Mouse (Mus musculus) midbrain, embryonic 16.5 days (tissue): ENCODE data around the gene Il1rn. TPM values are rescaled to one million over a fixed set of nuclear protein-coding genes. Genes with fewer than 3 reads are reported as not detected.

Experiments
- ATAC-seq: fragments of 200-750 bp; cut with Nextera tagmentation; 2 replicates; pipeline ENCODE4 v1.8.0; 2017; ENCODE audit warnings: moderate TSS enrichment
- H3K27ac ChIP-seq: fragments of 300-500 bp; sonication (generic); 2 replicates; pipeline ENCODE4 v1.5.1; 2014; ENCODE audit warnings: mild to moderate bottlenecking, low read length, mixed read lengths
- H3K27me3 ChIP-seq: fragments of 300-500 bp; sonication (generic); 2 replicates; pipeline ENCODE4 v1.6.1; 2014; ENCODE audit warnings: low read depth, low read length, mixed read lengths; ENCODE audit not compliant: control insufficient read depth, insufficient read depth
- H3K36me3 ChIP-seq: fragments of 300-500 bp; sonication (generic); 2 replicates; pipeline ENCODE4 v1.6.1; 2014; ENCODE audit warnings: mild to moderate bottlenecking, low read length, moderate library complexity, mixed read lengths; ENCODE audit not compliant: control insufficient read depth, insufficient read depth
- H3K4me1 ChIP-seq: fragments of 300-500 bp; sonication (generic); 2 replicates; pipeline ENCODE4 v1.6.1; 2014; ENCODE audit warnings: mild to moderate bottlenecking, low read length, mixed read lengths; ENCODE audit not compliant: control insufficient read depth, insufficient read depth
- H3K4me2 ChIP-seq: fragments of 300-500 bp; sonication (generic); 2 replicates; pipeline ENCODE4 v1.6.1; 2014; ENCODE audit warnings: mild to moderate bottlenecking, low read length, mixed read lengths
- H3K4me3 ChIP-seq: fragments of 300-500 bp; sonication (generic); 2 replicates; pipeline ENCODE4 v1.5.1; 2014; ENCODE audit warnings: low read depth, mild to moderate bottlenecking, low read length, moderate library complexity, mixed read lengths
- H3K9ac ChIP-seq: fragments of 300-500 bp; sonication (generic); 2 replicates; pipeline ENCODE4 v1.6.1; 2014; ENCODE audit warnings: low read depth, low read length, mixed read lengths
- H3K9me3 ChIP-seq: fragments of 300-500 bp; sonication (generic); replicated peaks from 2 replicates; pipeline ENCODE4 v1.6.1; 2014; ENCODE audit warnings: mild to moderate bottlenecking, low read length, mixed read lengths; ENCODE audit not compliant: control insufficient read depth, poor library complexity, severe bottlenecking
- WGBS: fragments of 180-500 bp; shearing (Covaris S2); extraction: QIAGEN DNeasy Blood & Tissue Kit; methylation state at CpG from one replicate; pipeline ENCODE4 v1.1.7; 2014; 5-methylcytosine and 5-hydroxymethylcytosine counted together
- polyA plus RNA-seq: library from polyadenylated mRNA; unstranded; fragments of >200 nt; fragmentation: Nextera tagmentation; extraction: Ambion mirVana; gene quantifications from 2 replicates; pipeline ENCODE4 v1.2.1, GENCODE M21; 2015

Il1rn gene
- polyA plus RNA-seq, 1 experiment from 2014 or later = not detected

GRCm38 (mm10) chr2:24386964-24387320, 50.3 kb downstream of the Il1rn start:
- Histone ChIP-seq H3K36me3 (no peaks in the 10 kb centered on the region), H3K9ac (no peak overlapping the region), H3K27me3 (no peaks in the 10 kb centered on the region), H3K9me3 (no peaks in the 10 kb centered on the region), H3K4me1 (no peaks in the 10 kb centered on the region), H3K27ac (no peak overlapping the region), H3K4me3 (no peak overlapping the region), H3K4me2 (no peak overlapping the region)
- no peak for ATAC-seq
- WGBS = 78% methylated on average over 2 of the region's 2 CpGs

GRCm38 (mm10) chr2:24387361-24388283, 51.0 kb downstream of the Il1rn start:
- ATAC-seq = no peak
- Histone ChIP-seq H3K4me3 (no peak overlapping the region), H3K4me2 (no peak overlapping the region), H3K9me3 (no peaks in the 10 kb centered on the region), H3K36me3 (no peaks in the 10 kb centered on the region), H3K27ac (no peak overlapping the region), H3K27me3 (no peaks in the 10 kb centered on the region), H3K9ac (no peak overlapping the region), H3K4me1 (no peaks in the 10 kb centered on the region)
- 92% methylated on average over 4 of the region's 4 CpGs for WGBS

- Histone ChIP-seq H3K9me3 (no peaks in the 10 kb centered on the region), H3K36me3 (no peaks in the 10 kb centered on the region), H3K4me2 (no peak overlapping the region), H3K27me3 (no peaks in the 10 kb centered on the region), H3K9ac (no peak overlapping the region), H3K4me3 (no peak overlapping the region), H3K4me1 (no peaks in the 10 kb centered on the region), H3K27ac (no peak overlapping the region)
- WGBS = 88% methylated on average over 2 of the region's 2 CpGs
- ATAC-seq = no peak
Measured at GRCm38 (mm10) chr2:24393251-24393650, 56.6 kb downstream of the Il1rn start.

- no peaks in the 10 kb centered on the region for H3K36me3 ChIP-seq
- no peak for ATAC-seq
- 30% methylated on average over 2 of the region's 2 CpGs for WGBS
Measured at GRCm38 (mm10) chr2:24397115-24397514, 60.5 kb downstream of the Il1rn start.

GRCm38 (mm10) chr2:24400711-24401110, 64.1 kb downstream of the Il1rn start:
- no peak for ATAC-seq
- Histone ChIP-seq H3K9ac (no peak overlapping the region), H3K4me3 (no peak overlapping the region), H3K4me1 (peaks cover 5% of the 10 kb centered on the region), H3K27ac (no peak overlapping the region), H3K9me3 (no peaks in the 10 kb centered on the region), H3K4me2 (no peak overlapping the region), H3K27me3 (no peaks in the 10 kb centered on the region; the same call in 1 of the 2 replicates), H3K36me3 (no peaks in the 10 kb centered on the region)
- WGBS = 83% methylated on average over 3 of the region's 3 CpGs

More at GRCm38 (mm10) chr2:24397115-24397514, 60.5 kb downstream of the Il1rn start:
- Histone ChIP-seq H3K9ac (no peak overlapping the region), H3K4me3 (no peak overlapping the region), H3K4me1 (no peaks in the 10 kb centered on the region), H3K27me3 (no peaks in the 10 kb centered on the region), H3K27ac (no peak overlapping the region), H3K9me3 (no peaks in the 10 kb centered on the region), H3K4me2 (no peak overlapping the region)

Other genes starting within 250 kb of the Il1rn start
- not detected in 2 replicates for gene Tbpl2, start 240.3 kb upstream of the Il1rn start, polyA plus RNA-seq
- gene Il1f8, start 183.7 kb upstream of the Il1rn start, polyA plus RNA-seq = not detected in 2 replicates
- gene Il1f9, start 150.4 kb upstream of the Il1rn start, polyA plus RNA-seq = not detected in 2 replicates
- gene Il1f6, start 121.4 kb upstream of the Il1rn start, polyA plus RNA-seq = not detected in 2 replicates
- not detected in 2 replicates for gene Il1f5, start 59.9 kb upstream of the Il1rn start, polyA plus RNA-seq
- not detected in 2 replicates for gene Il1f10, start 45.7 kb upstream of the Il1rn start, polyA plus RNA-seq
- 0.36 and 0.68 TPM in 2 replicates for gene Psd4, start 30.7 kb downstream of the Il1rn start, polyA plus RNA-seq
- 3.0 and 3.7 TPM in 2 replicates for gene Pax8, start 138.7 kb downstream of the Il1rn start, polyA plus RNA-seq